In the genomic region with DNA sequence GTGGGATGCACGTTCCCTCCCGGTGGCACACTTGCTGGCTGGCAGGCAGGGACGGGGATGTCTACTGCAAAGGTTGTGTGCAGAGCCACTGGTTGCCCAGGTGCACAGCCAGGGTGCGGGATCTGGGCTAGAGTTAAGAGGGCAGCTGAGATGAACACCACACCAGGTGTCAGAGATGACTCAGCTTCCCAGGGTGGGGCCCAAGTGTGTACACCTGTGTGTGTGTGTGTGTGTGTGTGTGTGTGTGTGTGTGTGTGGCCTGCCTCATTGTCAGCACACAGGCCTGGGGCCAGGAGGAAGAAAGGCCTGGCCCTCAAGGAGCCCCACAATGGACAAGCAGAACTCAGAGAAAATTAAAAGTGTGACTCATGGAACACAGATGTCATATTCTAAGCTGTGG, we compare ENCODE assay signal across 25 mouse cellular contexts. TPM values are rescaled to one million over a fixed set of nuclear protein-coding genes. Genes with fewer than 3 reads are reported as not detected.
DNase-seq lines count a peak whose midpoint lies in the region; ATAC-seq lines count a peak whose summit lies in the region.
"Had no signal": no experiment of that assay in that cellular context is flagged by ENCODE, and none has a peak within 500 bp of the region (broad histone marks: within the 10 kb centered on the region; RNA-seq: fewer than 3 reads in every experiment).

No protein-coding gene starts in this region.

- no peak overlapping the region for H3K4me2 ChIP-seq in embryonic facial prominence, embryonic 13.5 days
- no peak overlapping the region for H3K4me2 ChIP-seq in stomach, embryonic 14.5 days (replicated peaks; ENCODE audit: low read depth, low read length)
- no peak overlapping the region for H3K4me2 ChIP-seq in liver, embryonic 11.5 days
- H3K4me2 ChIP-seq: forebrain, embryonic 12.5 days; heart, embryonic 13.5 days; hindbrain, embryonic 12.5 days had no signal

- DNase-seq in embryonic facial prominence, embryonic 10.5 days (ENCODE audit: low spot score), result no peak
- DNase-seq in urinary bladder, postnatal 14 days (ENCODE audit: low spot score), result peak; percentile 19
- DNase-seq in urinary bladder, adult 18-20 months (ENCODE audit: low spot score in 2 of 2), result no peak
- no peak for DNase-seq in kidney, postnatal 25 days
- DNase-seq in liver, embryonic 11.5 days (ENCODE audit: low spot score), result no peak
- DNase-seq: adrenal gland, postnatal 14 days; cerebellum, adult 11-12 months; cerebellum, adult 9-10 months; cerebellum, postnatal 36 days; gastrocnemius, postnatal 10 days; heart, adult 2 months; heart, postnatal 36 days had no signal

- H3K4me3 ChIP-seq in embryonic facial prominence, embryonic 13.5 days, result no peak overlapping the region
- H3K4me3 ChIP-seq in embryonic facial prominence, embryonic 10.5 days, result no peak overlapping the region
- H3K4me3 ChIP-seq in stomach, embryonic 14.5 days (ENCODE audit: low read depth, low read length), result no peak overlapping the region
- H3K4me3 ChIP-seq in liver, embryonic 11.5 days (ENCODE audit: low read depth, low read length), result no peak overlapping the region
- H3K4me3 ChIP-seq: forebrain, embryonic 12.5 days; heart, adult 2 months; heart, embryonic 13.5 days; hindbrain, embryonic 12.5 days had no signal

- no peaks in the 10 kb centered on the region for H3K9me3 ChIP-seq in embryonic facial prominence, embryonic 13.5 days
- H3K9me3 ChIP-seq in embryonic facial prominence, embryonic 10.5 days, result no peaks in the 10 kb centered on the region
- H3K9me3 ChIP-seq in stomach, embryonic 14.5 days (ENCODE audit: control insufficient read depth, low read depth, low read length), result no peaks in the 10 kb centered on the region
- no peaks in the 10 kb centered on the region for H3K9me3 ChIP-seq in liver, embryonic 11.5 days (ENCODE audit: control insufficient read depth, low read length)
- H3K9me3 ChIP-seq: forebrain, embryonic 12.5 days; heart, embryonic 13.5 days; hindbrain, embryonic 12.5 days had no signal

- H3K9ac ChIP-seq in embryonic facial prominence, embryonic 13.5 days, result no peak overlapping the region
- H3K9ac ChIP-seq in stomach, embryonic 14.5 days (replicated peaks; ENCODE audit: low read depth, low read length), result no peak overlapping the region
- H3K9ac ChIP-seq in liver, embryonic 11.5 days (ENCODE audit: low read depth, low read length), result no peak overlapping the region
- H3K9ac ChIP-seq: forebrain, embryonic 12.5 days; heart, embryonic 13.5 days; hindbrain, embryonic 12.5 days had no signal

- no peaks in the 10 kb centered on the region for H3K27me3 ChIP-seq in embryonic facial prominence, embryonic 13.5 days
- H3K27me3 ChIP-seq in embryonic facial prominence, embryonic 10.5 days (replicated peaks; ENCODE audit: low read depth, poor library complexity, severe bottlenecking), result no peaks in the 10 kb centered on the region
- H3K27me3 ChIP-seq in stomach, embryonic 14.5 days (ENCODE audit: control insufficient read depth, insufficient read depth, low read length), result no peaks in the 10 kb centered on the region
- H3K27me3 ChIP-seq in liver, embryonic 11.5 days (replicated peaks; ENCODE audit: control insufficient read depth, insufficient read depth, low read length), result no peaks in the 10 kb centered on the region; the same call in 1 of the 2 replicates
- H3K27me3 ChIP-seq: forebrain, embryonic 12.5 days; heart, embryonic 13.5 days; hindbrain, embryonic 12.5 days; Patski had no signal

- no peak for ATAC-seq in embryonic facial prominence, embryonic 13.5 days (ENCODE audit: insufficient number of reproducible peaks, insufficient read depth, low FRiP score, low TSS enrichment, low read depth)
- 0 out of 2 replicates have a peak, but pooled peaks have one; percentile 42 for ATAC-seq in stomach, embryonic 14.5 days (ENCODE audit: insufficient number of reproducible peaks, insufficient read depth, low FRiP score, low read depth)
- ATAC-seq in liver, embryonic 11.5 days (replicated peaks; ENCODE audit: low FRiP score), result no peak
- ATAC-seq in megakaryocyte progenitor cell, adult 5-6 weeks (replicated peaks; ENCODE audit: poor library complexity), result no peak
- ATAC-seq: activated CD4-positive, CD25-positive, alpha-beta regulatory T cell, adult 4 months; forebrain, embryonic 16.5 days; hindbrain, embryonic 16.5 days; Patski had no signal

- no peaks in the 10 kb centered on the region for H3K36me3 ChIP-seq in embryonic facial prominence, embryonic 13.5 days
- H3K36me3 ChIP-seq in embryonic facial prominence, embryonic 10.5 days (replicated peaks), result no peaks in the 10 kb centered on the region
- H3K36me3 ChIP-seq in stomach, embryonic 14.5 days (ENCODE audit: control insufficient read depth, insufficient read depth, low read length), result no peaks in the 10 kb centered on the region
- no peaks in the 10 kb centered on the region for H3K36me3 ChIP-seq in liver, embryonic 11.5 days (ENCODE audit: control insufficient read depth, insufficient read depth, low read length)
- H3K36me3 ChIP-seq: forebrain, embryonic 12.5 days; heart, embryonic 13.5 days; hindbrain, embryonic 12.5 days had no signal

- no peaks in the 10 kb centered on the region for H3K4me1 ChIP-seq in embryonic facial prominence, embryonic 13.5 days
- H3K4me1 ChIP-seq in embryonic facial prominence, embryonic 10.5 days, result peaks cover 9% of the 10 kb centered on the region; the same call in 1 of the 2 replicates
- H3K4me1 ChIP-seq in stomach, embryonic 14.5 days (ENCODE audit: control insufficient read depth, insufficient read depth, low read length), result peaks cover 8% of the 10 kb centered on the region; the same call in 1 of the 2 replicates
- peaks cover 3% of the 10 kb centered on the region; the same call in 1 of the 2 replicates for H3K4me1 ChIP-seq in liver, embryonic 11.5 days (replicated peaks; ENCODE audit: control insufficient read depth, insufficient read depth, low read length)
- H3K4me1 ChIP-seq: forebrain, embryonic 12.5 days had no signal

- WGBS in embryonic facial prominence, embryonic 13.5 days, result 79% methylated on average over 4 of the region's 4 CpGs
- 93% methylated on average over 4 of the region's 4 CpGs for WGBS in embryonic facial prominence, embryonic 10.5 days
- WGBS in stomach, embryonic 14.5 days, result 80% methylated on average over 4 of the region's 4 CpGs
- WGBS in liver, embryonic 11.5 days, result 84% methylated on average over 4 of the region's 4 CpGs

- peak overlapping the region; percentile 7; the same call in 1 of the 2 replicates for H3K27ac ChIP-seq in embryonic facial prominence, embryonic 13.5 days
- H3K27ac ChIP-seq in embryonic facial prominence, embryonic 10.5 days (replicated peaks), result no peak overlapping the region; the same call in 1 of the 2 replicates
- no peak overlapping the region for H3K27ac ChIP-seq in stomach, embryonic 14.5 days (ENCODE audit: low read length)
- H3K27ac ChIP-seq in liver, embryonic 11.5 days (ENCODE audit: low read depth, low read length), result no peak overlapping the region
- H3K27ac ChIP-seq: forebrain, embryonic 12.5 days; heart, adult 2 months; heart, embryonic 13.5 days; hindbrain, embryonic 12.5 days had no signal

RNA-seq across cellular contexts. Expression of a gene that starts 31.9 kb away (rescaled TPM):
- 0.21 TPM in 1 of 2 replicates, not detected in the other for polyA plus RNA-seq in embryonic facial prominence, embryonic 13.5 days (2015; fragmentation: Nextera tagmentation; extraction: Ambion mirVana)
- polyA plus RNA-seq in embryonic facial prominence, embryonic 10.5 days (2016; fragmentation: Nextera tagmentation; extraction: Ambion mirVana), result 0.06 and 0.16 TPM in 2 replicates
- polyA plus RNA-seq in stomach, embryonic 14.5 days (2014; fragmentation: Nextera tagmentation; extraction: Ambion mirVana), result not detected in 2 replicates
- polyA plus RNA-seq in liver, embryonic 11.5 days (2014; fragmentation: Nextera tagmentation; extraction: Ambion mirVana), result not detected in 2 replicates
- not detected in 2 replicates for total RNA-seq in megakaryocyte progenitor cell, adult 5-6 weeks (2015)
- not detected in 2 replicates for total RNA-seq in megakaryocyte progenitor cell, adult 5-6 weeks (2017)
- total RNA-seq: adrenal gland, adult 18-20 months; adrenal gland, postnatal 14 days; gastrocnemius, postnatal 10 days; gastrocnemius, postnatal 4 days; heart, adult 2 months; heart, postnatal 36 days had no signal
- polyA plus RNA-seq: activated CD4-positive, CD25-positive, alpha-beta regulatory T cell, adult 4 months; forebrain, embryonic 12.5 days; heart, postnatal 0 days had no signal
